Mouse (Mus musculus) frontal cortex, postnatal 36 days (tissue): ENCODE measurements around the gene Cdc42se1.

Source experiments
- DNase-seq, 2 experiments: peaks; one replicate each; pipeline ENCODE4 v3.0.0; 2022; ENCODE audit warnings: low spot score in 2 of 2

The Cdc42se1 gene

DNA sequence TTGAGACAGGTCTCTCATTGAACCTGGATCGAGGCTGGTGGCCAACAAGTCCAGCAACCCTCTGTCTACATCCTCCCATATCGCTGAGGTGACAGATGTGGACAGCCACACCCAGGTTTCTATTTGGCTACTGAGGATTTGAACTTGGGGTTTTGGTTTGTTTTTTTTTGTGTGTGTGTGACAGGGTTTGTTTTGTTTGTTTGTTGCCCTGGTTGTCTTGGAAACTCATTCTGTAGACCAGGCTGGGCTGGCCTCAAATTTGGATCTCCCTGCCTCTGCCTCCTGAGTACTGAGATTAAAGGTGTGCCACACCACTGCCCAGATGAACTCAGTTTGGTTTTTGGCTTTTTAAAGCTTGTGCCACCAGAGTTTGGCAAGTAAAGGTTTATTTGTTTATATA, 5.5 kb upstream of the Cdc42se1 start:
- no peak for DNase-seq

DNA sequence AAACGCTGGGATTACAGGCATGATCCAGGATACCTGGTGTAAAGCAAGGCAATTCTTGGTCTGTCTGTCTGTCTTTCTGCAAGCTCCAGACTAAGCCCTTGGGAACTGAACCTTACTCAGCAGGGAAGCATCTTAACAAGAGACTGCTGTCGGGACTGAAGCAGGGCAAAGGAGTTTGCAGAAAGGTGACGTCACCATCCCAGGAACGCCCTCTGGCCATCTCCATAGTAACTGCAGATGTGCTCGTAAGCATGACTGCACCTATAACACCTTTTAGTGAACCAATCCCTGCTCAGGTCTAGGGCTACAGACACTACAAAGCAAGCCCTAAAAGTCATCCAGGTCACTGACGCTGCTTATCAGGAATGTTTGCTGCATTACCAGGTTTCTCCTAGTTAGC, 4.2 kb upstream of the Cdc42se1 start:
- DNase-seq = peak in 1 of 2 experiments; percentile 54

DNA sequence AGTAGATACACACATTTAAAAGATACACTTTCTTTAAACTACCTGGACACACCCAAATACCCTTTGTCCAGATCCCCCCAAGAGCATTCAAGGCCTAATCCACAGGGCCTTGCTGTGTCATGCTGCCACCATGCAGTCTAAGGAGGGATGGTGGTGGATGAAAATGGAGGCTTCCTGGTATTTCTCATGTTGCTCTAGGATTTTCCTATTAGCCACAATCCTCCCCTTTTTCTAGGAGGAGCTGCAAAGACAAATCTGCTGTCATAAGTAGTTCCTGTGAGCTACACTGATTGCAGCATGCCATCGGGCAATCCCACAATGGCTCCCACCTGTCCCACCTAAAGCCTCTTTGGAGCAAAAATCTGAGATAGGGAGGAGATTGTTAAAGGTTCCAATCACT, 1.3 kb upstream of the Cdc42se1 start:
- DNase-seq = no peak

DNA sequence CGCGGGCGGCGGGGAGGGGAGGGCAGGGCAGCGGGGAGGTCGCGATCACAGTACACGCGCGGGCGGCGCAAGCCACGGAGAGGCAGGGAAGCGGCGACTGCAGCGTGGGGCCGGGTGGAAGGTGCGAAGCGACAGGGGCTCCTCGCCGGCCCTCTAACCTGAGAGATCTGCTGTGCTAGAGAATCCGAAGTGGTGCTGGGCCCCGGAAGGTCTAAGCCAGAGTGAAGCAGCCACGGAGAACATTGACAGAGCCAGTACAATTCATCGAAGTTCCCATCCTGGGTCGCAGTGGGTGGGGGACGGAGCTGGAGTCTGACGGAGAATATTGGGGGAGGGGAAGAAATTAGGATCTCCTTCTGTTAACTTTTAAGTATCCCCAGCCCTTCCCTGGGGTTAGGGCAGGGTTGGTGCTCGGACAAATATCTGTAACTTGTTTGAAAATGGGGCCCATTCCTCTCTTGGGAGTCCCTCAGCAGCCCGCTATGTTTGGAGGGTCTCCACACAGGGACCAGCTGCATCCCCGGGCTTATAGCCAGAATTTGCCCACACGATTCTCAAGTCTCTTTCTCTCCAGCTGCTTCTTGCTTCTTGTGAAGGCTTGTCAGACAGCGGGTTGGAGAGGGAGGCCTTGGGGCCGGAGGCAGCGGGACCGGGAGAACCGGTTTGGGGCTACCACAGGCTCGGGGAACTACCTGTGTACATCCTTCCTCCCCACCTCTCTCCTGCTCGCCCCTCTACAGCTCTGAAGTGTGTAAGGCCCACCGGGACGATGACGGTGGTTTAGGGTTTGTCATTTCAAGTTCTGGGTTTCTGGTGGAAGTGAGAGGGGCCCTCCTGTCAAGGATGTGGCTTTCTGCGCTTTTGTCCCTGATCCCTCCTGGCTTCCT, 605 bp downstream of the Cdc42se1 start:
- DNase-seq = peak; percentile 65 to 80

DNA sequence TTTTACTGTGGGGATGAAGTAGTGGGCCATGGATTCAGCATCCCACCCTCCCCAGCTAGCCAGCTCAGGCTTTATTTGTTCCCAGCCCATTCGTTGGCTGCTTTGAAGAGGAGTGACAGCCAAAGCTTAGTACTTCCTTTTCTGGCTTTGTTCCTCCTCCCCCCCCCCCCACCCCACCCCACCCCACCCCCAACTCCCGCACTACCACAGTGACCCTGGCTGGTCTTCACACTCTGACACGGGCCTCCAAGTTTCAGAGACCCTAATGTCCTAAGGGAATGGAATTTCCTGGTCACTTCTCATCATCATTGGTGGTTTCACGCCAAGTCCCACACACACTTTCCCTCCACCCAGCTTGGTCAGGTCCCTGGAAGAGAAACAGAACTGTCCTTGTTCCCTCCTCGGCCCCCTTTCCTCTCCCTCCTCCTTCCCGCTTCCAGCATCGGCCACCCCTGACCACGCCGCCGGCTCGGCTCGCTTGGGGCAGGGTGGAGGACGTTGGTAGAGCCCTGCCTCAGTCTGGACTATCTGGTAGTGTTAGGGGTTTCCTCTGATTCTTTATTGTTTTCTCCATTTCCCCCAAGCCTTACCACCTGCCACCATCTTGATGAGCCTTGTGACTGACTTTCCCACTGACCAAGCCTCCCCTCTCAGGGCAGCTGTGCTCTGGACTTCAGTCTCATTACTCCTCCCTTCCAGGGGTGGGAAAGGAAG, 1.4 kb downstream of the Cdc42se1 start:
- DNase-seq = peak in 1 of 2 experiments; percentile 45

DNA sequence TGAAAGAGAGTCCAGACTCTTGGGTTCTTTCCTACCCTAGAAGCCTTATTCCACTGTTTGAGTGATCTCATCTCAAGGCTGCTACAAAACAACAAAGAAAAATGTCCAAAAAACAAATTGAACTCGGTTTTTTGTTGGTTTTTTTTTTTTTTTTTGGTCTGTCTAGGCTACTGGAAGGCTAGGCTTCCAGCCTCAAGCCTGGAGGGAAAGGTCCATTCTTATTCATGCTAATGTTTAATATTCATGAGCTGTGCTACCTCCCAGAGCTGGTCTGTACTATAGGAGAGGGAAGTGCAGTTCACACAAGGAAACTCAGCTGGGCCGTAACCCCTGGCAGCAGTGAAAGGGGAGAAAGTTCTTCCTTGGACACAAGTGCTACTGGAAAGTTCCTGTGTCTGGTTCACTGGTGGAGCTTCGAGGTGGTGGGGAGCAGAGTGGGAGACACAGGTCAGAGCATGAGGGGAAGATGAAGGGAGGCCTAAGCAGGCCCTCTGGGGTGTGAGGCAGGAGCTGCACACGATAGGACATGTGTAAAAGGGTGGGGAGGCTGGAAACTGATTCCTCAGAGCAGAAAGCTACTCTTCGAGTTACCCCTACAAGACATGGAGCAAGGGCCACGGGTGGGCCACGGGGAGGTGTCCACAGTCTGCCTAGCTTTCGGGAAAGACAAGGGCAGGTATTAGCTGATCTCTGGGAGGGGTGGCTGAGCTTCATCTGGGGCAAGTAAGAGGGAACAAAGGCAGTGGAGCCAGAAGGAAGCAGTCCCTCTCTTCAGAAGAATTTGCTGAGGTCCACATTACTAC, 2.2 kb downstream of the Cdc42se1 start:
- DNase-seq = no peak

DNA sequence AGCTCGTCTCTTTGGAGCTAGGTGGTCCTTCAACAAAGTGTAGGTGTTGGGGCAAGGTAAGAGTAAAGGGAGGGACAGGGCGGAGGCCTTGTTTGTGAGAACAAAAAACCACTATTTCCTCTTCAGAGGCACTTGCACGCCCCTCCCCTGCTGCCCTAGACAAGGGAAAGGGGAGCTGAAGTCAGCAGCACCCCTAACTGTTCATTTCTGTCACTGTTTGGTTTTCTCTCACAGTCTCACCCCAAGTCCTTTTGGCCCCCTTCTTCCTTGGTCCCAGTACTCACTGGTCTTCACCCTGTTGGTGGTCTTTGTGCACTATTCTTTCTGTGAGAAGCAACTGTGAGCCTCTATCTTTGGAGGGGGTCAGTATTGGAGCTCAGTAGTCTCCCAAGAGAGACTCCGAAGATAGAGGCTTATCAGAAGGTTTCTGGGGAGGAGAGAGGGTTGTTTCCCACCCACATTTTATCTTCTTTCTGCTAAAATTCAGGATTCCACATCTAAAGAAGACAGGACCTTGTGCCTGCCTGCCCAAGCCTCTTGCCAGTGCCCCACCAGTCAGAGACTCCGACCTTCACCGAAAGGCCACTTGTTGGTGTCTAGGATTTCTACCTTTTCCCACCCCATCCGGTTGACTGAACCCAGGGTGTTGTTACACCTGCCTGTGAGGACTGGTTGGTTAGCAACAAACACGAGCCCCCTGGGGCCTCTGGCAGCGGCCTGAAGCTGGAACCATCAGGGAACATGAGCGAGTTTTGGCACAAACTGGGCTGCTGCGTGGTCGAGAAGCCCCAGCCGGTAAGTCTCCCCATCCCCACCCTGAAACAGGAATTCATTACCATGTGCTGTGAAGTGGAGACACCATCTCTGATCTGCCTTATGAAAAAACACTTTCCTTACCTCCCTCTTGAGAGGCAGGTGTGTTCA, 3.0 kb downstream of the Cdc42se1 start, which contains the start of gene Mllt11:
Gene Mllt11 (minus strand): TSS at position 874 of the 924 bp plus-strand sequence.
- DNase-seq = no peak

DNA sequence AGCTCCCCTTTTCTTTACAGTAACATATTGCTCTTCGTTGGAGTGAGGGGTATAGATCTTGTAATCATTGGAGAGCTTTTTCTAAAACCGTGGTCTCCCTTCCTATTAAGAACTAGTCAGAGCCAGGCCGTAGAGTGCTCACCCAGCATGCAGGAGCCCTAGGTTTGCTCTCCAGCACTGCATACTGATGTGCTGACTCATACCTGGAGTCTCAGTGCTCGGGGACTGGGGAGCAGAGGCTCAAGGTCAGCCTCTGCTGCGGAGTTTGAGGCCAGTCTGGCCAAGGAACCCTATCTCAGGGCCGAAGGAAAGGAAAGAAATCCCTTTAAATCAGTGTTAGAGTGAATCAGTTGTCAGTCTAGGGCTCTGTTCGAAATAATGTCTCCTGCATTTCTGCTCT, 4.2 kb downstream of the Cdc42se1 start:
- no peak for DNase-seq

DNA sequence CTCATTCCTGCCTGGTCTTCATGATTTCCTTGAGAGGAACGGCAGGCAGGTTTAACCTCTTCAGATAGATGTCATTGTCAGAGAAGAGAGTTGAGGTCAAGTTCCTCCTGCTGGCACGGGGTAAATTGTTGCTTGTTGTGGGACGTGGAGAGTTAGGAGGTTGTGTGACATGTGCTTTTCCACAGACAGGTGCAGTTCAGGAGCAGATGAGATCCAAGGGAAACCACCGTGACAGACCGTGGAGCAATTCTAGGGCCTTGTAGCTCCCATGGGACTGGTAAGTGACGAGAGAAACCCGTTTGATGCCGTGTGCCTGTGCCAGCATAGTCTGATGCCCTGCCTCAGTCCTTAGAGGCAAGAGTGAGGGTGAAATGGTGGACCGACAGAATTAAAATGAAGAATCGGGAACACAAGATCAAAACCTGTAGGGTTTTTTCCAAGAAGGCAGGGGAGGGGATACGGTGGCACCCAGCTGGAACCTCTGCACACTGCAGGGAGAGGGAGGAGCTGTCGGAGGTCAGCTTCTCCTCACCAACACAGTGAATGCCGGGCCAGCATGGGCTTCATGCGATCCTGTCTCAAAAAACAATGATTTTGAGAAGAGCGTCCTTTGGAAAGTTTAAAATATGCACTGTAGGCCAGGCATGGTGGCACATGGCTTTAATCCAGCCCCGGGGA, 4.9 kb downstream of the Cdc42se1 start:
- DNase-seq = no peak

DNA sequence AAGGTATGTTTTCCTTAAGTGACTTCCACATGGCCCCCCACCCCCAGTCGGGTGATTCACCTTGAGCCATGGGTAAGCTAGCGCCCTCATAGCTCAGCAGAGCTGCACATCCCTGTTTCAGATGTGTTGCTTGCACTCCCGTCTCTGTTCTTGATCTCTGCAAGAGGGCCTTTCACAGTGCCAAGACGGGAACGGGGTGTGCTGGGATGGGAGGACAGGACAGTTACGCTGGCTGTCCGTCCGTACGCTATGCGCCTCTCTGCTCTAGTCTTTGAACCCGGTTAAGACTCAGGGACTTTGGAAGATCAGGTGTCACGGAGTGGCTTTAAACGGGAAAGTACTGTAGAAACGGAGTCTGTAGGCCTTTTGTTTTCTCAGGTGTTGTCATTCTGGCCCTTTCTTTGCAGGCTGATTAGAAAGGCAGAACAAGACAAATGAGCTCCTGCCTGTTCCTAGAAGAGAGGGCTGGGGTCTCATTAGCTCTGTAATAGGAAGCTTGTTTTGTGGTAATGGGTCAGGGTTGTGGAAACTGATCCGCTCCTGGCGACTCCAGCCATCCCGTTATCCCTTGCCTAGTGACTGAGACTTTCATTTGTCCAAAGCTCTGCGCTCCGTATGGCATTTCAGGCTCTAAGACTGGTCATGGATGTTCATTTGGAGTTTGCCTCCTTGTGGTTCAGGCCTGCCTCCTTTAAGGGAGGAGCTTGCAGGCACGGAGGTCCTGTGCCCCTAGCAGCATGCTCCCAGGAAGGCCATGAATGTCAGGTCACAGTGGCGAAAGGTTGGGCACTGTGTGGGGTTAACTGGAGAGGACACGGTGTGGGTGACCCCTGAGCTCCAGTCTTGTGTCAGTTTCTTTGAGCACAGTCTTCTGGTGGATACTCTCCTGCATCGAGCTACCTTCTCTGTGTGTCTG, 7.1 kb downstream of the Cdc42se1 start:
- no peak for DNase-seq

DNA sequence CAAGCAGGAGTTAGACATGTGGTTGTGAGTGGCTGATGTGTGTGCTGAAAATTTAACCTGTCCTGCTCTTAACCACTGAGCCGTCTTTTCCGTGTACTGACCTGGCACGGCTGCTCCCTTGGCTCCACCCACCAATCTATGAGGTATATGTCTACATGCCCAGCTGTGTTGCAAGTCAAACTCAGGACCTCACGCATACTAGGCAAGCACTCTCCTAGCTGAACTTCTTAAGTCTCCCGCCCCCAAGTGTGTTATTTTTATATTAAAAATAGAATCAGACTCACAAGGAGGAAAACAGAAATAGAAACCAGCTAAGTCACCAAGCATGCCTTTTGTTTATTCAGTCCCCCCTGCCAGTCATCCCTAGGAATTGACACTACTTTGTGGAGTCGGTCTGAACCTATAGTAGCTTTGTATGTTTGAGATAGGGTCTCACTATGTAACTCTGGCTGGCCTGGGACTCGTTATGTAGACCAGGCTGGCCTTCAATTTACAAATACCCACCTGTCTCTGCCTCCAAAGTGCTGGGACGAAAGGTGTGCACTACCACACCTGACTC, 9.1 kb downstream of the Cdc42se1 start:
- DNase-seq = no peak

DNA sequence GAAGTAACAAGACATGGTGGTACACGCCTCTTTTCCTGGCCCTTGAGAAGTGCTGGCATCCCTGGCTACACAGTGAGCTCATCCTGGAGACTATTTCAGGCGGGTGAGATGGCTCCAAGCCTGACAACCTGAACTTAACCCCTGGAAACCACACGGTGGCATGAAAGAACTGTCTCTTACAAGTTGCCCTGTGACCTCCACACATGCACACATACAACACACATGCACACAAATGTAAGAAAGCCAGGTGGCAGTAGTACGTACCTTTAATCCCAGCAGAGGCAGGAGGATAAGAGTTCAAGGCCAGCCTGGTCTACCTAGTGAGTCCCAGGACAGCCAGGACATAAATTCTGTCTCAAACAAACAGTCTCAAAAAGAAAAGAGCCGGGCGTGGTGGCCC, 10.5 kb downstream of the Cdc42se1 start:
- no peak for DNase-seq

DNA sequence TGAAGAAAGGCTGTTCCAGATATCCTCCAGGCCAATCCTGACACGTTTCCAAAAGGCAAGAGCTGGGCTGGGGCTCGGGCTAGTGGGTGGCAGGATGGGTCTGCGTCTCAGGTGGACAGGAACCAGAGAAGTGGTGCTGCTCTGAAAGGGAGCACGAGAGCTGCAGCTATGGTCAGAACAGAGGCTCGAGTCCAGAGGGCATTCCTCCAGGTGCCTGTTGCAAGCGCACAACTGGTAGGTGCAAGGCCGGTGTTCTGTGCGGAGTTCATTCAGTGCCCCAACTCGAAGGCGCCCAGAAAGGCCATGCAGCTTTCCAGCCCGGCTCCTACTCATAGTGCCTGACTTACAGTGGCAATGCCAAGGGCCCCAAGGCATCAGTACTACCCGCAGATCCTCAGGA, 11.4 kb downstream of the Cdc42se1 start:
- no peak for DNase-seq

DNA sequence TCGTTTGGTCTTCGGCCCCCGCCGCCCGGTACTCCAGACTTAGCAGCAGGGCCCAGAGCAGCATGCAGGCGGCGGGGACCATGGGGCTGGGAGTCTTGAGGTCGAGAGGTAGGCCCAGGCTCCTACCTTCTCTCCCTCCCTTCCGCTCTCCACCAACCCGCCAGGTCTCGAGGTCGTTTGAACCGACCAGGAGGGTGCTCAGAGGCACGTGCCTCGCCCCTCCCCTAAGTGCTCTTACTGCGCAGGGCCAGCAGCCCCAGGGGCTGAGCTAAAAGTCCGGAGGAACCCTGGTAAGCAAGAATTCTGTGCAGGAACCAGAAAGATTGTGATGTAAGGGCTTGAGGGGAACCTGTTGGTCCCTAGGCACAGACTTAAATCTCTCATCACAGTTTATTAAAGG, 12.4 kb downstream of the Cdc42se1 start:
- no peak for DNase-seq

DNA sequence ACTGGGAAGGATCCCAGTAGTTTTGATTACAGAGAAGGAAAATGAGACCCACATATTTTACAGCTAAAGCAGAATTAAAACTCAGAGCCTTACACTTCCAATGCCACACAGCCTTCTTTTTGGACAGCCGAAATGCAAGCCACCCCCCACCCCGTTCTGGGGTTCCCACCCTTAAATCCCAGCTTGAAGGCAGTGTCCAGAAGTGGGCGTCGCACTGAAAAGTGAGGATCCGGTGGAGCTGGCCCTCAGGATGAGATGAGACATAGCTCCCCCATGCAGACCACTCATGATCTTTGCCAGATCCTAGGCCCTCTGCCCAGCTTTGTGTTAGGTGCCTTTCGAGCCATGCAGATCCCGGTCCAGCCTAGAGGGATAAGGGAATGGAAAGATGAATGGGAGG, 13.0 kb downstream of the Cdc42se1 start, which contains the start of gene Gm128:
Gene Gm128 (minus strand): TSS at position 101 of the 400 bp plus-strand sequence.
- DNase-seq = no peak

DNA sequence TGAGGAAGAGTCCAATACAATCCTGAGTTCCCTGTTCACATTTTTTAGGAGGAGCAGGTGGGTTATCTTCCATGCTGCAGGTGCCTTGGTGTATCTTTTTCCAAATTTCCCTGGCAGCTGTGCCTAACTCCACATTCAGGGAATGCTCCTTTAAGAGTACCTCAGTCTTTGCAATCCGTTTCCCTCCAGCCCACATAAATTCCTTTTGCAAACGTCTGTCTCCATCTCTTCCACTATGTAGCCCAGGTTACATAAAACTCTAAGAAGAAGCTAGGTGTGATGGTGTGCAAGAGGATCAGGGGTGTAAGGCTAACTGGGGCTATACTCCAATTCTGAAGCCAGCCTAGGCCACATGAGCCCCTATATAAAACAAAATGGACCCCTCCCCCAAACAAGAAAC, 14.6 kb downstream of the Cdc42se1 start:
- no peak for DNase-seq

DNA sequence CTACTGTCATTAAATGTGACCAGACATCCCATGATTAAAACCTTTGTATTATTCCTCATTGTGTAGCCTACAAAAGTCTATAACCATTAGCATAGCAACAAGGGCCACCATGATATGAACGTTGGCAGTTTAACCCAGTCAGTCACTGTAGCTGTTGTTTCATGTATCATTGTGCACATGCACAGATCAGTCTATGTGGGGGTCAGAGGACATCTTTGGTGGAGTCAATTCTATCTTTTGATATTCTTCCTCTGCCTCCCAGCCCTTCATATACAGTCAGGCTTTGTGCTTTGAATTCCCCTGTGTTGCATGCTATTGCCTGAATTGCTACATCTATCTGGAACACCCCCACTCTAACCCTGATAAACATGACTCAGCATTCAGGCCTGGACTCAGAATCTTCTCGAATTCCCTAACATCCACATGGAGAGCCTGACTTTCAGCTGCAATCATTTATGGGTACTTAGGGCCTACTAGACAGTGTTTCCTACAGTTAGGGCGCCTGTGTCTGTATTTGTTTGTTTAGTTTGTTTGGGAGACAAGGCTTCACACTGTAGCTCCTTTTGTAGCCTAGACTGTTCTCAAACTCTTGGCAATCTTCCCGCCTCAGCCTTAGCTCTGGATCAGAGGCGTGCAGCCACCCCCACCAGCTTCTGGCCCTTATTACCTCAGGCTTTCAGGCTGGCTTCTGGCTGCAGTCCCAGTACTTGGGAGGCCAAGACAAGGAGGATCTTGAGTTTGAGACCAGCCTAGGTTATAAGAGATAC, 18.1 kb downstream of the Cdc42se1 start:
- DNase-seq = peak; percentile 59 to 68

DNA sequence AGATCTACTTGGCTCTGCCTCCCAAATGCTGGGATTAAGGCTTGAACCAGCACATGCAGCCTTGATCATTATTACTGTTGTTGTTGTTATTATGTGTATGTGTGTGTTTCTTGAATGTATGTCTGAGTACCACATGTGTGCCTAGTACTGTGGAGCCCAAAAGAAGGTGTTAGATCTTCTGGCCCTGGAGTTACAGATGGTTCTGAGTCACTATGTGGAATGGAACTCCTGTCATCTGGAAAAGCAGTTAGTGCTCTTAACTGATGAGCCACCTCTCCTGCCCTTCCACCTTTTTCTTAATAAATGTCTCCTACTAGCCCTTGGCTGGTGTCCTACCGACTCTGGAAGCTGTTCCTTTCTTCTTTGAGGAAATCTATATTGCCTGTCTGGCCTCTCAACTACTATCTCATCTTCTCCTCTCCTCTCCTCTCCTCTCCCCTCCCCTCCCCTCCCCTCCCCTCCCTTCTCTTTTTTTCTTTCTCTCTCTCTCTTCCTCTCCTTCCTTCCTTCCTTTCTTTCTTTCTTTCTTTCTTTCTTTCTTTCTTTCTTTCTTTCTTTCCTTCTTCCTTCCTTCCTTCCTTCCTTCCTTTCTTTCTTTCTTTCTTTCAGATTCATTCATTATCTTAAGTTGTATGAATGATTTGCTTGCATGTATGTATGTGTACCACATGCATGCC, 19.3 kb downstream of the Cdc42se1 start:
- DNase-seq = no peak
